Mouse (Mus musculus): ENCODE results near the gene Sco1. TPM values are rescaled to one million over a fixed set of nuclear protein-coding genes. Genes with fewer than 3 reads are reported as not detected.

The Sco1 gene
- total and polyA plus RNA-seq, 3 experiments, result 14.1 to 32.9 TPM; not detected in 1

DNA sequence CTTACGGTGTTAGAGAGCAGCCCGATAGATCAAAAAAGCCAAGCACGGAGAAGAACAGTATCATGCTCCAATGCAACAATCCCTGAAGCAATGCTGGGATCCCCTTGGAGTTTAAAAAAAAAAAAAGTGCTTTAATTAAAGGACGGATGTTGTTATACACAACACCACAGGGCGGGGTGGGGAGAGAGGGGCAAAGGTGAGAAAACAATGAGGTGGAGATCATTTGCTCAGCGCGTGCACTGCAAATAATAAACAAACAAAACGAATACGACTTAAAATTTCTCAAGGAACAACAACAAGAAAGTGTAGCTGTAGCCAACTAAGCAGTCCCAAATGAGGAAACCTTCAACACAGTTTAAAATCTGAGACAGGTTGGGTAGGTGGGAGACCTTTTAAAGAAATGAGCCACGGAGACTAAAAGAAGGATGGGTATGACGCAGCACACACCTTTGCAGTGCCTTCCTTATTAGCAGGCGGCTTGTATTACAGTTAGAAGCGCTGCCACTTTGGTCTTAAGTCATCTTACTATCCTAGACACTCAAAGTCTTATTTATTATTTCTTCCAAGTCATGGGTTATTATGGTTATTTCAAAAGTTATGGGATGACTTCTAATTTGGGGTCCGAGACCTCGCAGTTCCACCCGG is 672 bp upstream of the Sco1 start:
- DNase-seq (ENCODE audit: low read depth, low spot score), result no peak
- H3K9me3 ChIP-seq (replicated peaks; ENCODE audit: insufficient read depth, low read length), result no peaks in the 10 kb centered on the region
- peaks cover 9 to 14% of the 10 kb centered on the region in 2 experiments for H3K36me3 ChIP-seq (ENCODE audit: control insufficient read depth in 1 of 2, insufficient read depth in 2 of 2, low read length in 2 of 2)
- TF ChIP-seq CHD1 (IDR thresholded peaks at IDR 0.05; ENCODE audit: low read depth, low read length), result no peak
- TF ChIP-seq E2F4 (IDR thresholded peaks at IDR 0.05; ENCODE audit: borderline replicate concordance, low read depth, low read length), result no peak
- no peak for TF ChIP-seq POLR2AphosphoS2 (IDR thresholded peaks at IDR 0.05; ENCODE audit: low read length)
- 0 out of 4 replicates have a peak, but pooled peaks of 1 of the 2 experiments have one; percentile 11 for TF ChIP-seq EP300 (IDR thresholded peaks at IDR 0.05; ENCODE audit: low read depth in 1 of 2, low read length in 2 of 2)
- TF ChIP-seq MYB (IDR thresholded peaks at IDR 0.05; ENCODE audit: low read depth, low read length), result no peak
- no peak for TF ChIP-seq JUND (IDR thresholded peaks at IDR 0.05; ENCODE audit: low read depth, low read length)
- no peak for TF ChIP-seq NELFE (IDR thresholded peaks at IDR 0.05; ENCODE audit: low read depth, low read length)
- no peak for TF ChIP-seq GABPA (IDR thresholded peaks at IDR 0.05; ENCODE audit: low read depth, low read length)
- no peak for TF ChIP-seq ZNF384 (IDR thresholded peaks at IDR 0.05; ENCODE audit: low read depth, low read length)
- TF ChIP-seq MAFK (IDR thresholded peaks at IDR 0.05; ENCODE audit: borderline replicate concordance, low read depth, low read length), result no peak
- TF ChIP-seq ELF1 (IDR thresholded peaks at IDR 0.05; ENCODE audit: low read depth, low read length), result no peak
- TF ChIP-seq MEF2A (IDR thresholded peaks at IDR 0.05; ENCODE audit: extremely low read depth, insufficient replicate concordance, low read depth, low read length, poor library complexity, severe bottlenecking), result no peak
- no peak for TF ChIP-seq KAT2A (conservative IDR thresholded peaks at IDR 0.05; ENCODE audit: low read depth, low read length)
- TF ChIP-seq ETS1 (IDR thresholded peaks at IDR 0.05; ENCODE audit: low read depth, low read length), result no peak
- TF ChIP-seq NRF1 (IDR thresholded peaks at IDR 0.05; ENCODE audit: insufficient read depth, low read depth, low read length, poor library complexity, severe bottlenecking), result no peak
- no peak for TF ChIP-seq ZKSCAN1 (IDR thresholded peaks at IDR 0.05; ENCODE audit: low read depth, low read length)
- no peak for TF ChIP-seq UBTF (IDR thresholded peaks at IDR 0.05; ENCODE audit: borderline replicate concordance, insufficient read depth, low read depth, low read length)
- TF ChIP-seq CTCF (IDR thresholded peaks at IDR 0.05 in 2 of 3, conservative IDR thresholded peaks at IDR 0.05 in 1 of 3; ENCODE audit: control insufficient read depth in 1 of 3, insufficient read depth in 1 of 3, low read depth in 2 of 3, low read length in 3 of 3, poor library complexity in 1 of 3, severe bottlenecking in 1 of 3), result no peak
- no peak for TF ChIP-seq POLR2AphosphoS5 (IDR thresholded peaks at IDR 0.05; ENCODE audit: borderline replicate concordance, low read depth, low read length)
- TF ChIP-seq GATA1 (IDR thresholded peaks at IDR 0.05; ENCODE audit: low read depth, low read length), result no peak
- no peak for TF ChIP-seq TAL1 (IDR thresholded peaks at IDR 0.05; ENCODE audit: low read length)
- 0 out of 4 replicates have a peak, but pooled peaks of 1 of the 2 experiments have one; percentile 4 for TF ChIP-seq USF2 (IDR thresholded peaks at IDR 0.05; ENCODE audit: borderline replicate concordance in 1 of 2, insufficient read depth in 1 of 2, low read depth in 1 of 2, low read length in 2 of 2)
- TF ChIP-seq USF1 (IDR thresholded peaks at IDR 0.05; ENCODE audit: low read depth, low read length), result no peak
- peak; percentile 8; the same call in 1 of the 2 replicates for TF ChIP-seq MYC (IDR thresholded peaks at IDR 0.05; ENCODE audit: low read depth, low read length)
- H3K79me2 ChIP-seq (ENCODE audit: control insufficient read depth, insufficient read depth, low read length, poor library complexity), result peaks cover 28% of the 10 kb centered on the region
- H3K27ac ChIP-seq (ENCODE audit: control insufficient read depth, low read depth, low read length), result peak overlapping the region; percentile 36
- H3K9ac ChIP-seq (ENCODE audit: control insufficient read depth, low read depth, low read length, poor library complexity, severe bottlenecking), result peak overlapping the region; percentile 88
- H3K4me3 ChIP-seq (ENCODE audit: control insufficient read depth in 1 of 2, insufficient read depth in 1 of 2, low read depth in 2 of 2, low read length in 2 of 2), result peak overlapping the region; percentile 91 to 97
- H3K27me3 ChIP-seq (ENCODE audit: control insufficient read depth in 1 of 2, insufficient read depth in 2 of 2, low read length in 2 of 2), result no peaks in the 10 kb centered on the region
- H3K4me1 ChIP-seq (ENCODE audit: control insufficient read depth in 1 of 2, insufficient read depth in 2 of 2, low read length in 2 of 2), result peaks cover 4% of the 10 kb centered on the region in 2 experiments; a peak in 3 of 4 replicates

Data from MEL (cell line).